Mouse (Mus musculus): ENCODE data around the gene Pdlim5.

Gene Pdlim5

GRCm38 (mm10) chr3:142339440-142340251, 55.9 kb downstream of the Pdlim5 start:
- in situ Hi-C loops (cut with MboI, MseI) = no loop called here

GRCm38 (mm10) chr3:142338058-142338457, 57.4 kb downstream of the Pdlim5 start:
- in situ Hi-C loops (cut with MboI, MseI) = no loop called here

- in situ Hi-C loops (cut with MboI, MseI) = no loop called here
Observed at GRCm38 (mm10) chr3:142334496-142334895, 61.0 kb downstream of the Pdlim5 start.

GRCm38 (mm10) chr3:142333458-142333857, 62.0 kb downstream of the Pdlim5 start:
- in situ Hi-C loops (cut with MboI, MseI) = no loop called here

GRCm38 (mm10) chr3:142332716-142333115, 62.8 kb downstream of the Pdlim5 start:
- in situ Hi-C loops (cut with MboI, MseI) = no loop called here

- in situ Hi-C loops (cut with MboI, MseI) = no loop called here
Observed at GRCm38 (mm10) chr3:142331872-142332554, 63.5 kb downstream of the Pdlim5 start.

GRCm38 (mm10) chr3:142330425-142330824, 65.1 kb downstream of the Pdlim5 start:
- in situ Hi-C loops (cut with MboI, MseI) = no loop called here

GRCm38 (mm10) chr3:142323592-142323991, 71.9 kb downstream of the Pdlim5 start:
- in situ Hi-C loops (cut with MboI, MseI) = no loop called here

- in situ Hi-C loops (cut with MboI, MseI) = no loop called here
Observed at GRCm38 (mm10) chr3:142321930-142322329, 73.6 kb downstream of the Pdlim5 start.

- in situ Hi-C loops (cut with MboI, MseI) = no loop called here
Observed at GRCm38 (mm10) chr3:142318147-142318546, 77.3 kb downstream of the Pdlim5 start.

GRCm38 (mm10) chr3:142316138-142316740, 79.3 kb downstream of the Pdlim5 start:
- in situ Hi-C loops (cut with MboI, MseI) = no loop called here

- in situ Hi-C loops (cut with MboI, MseI) = no loop called here
Observed at GRCm38 (mm10) chr3:142311075-142311474, 84.4 kb downstream of the Pdlim5 start.

GRCm38 (mm10) chr3:142310446-142310845, 85.0 kb downstream of the Pdlim5 start:
- in situ Hi-C loops (cut with MboI, MseI) = no loop called here

GRCm38 (mm10) chr3:142295287-142295676, 100.2 kb downstream of the Pdlim5 start:
- in situ Hi-C loops (cut with MboI, MseI) = loop anchor here (5.0 kb wide), 1 partner anchor 97 kb away; no protein-coding TSS in a partner anchor

- in situ Hi-C loops (cut with MboI, MseI) = loop anchor here (5.0 kb wide), 2 partner anchors 98 to 178 kb away; no protein-coding TSS in a partner anchor
Observed at GRCm38 (mm10) chr3:142294616-142295286, 100.7 kb downstream of the Pdlim5 start.

- in situ Hi-C loops (cut with MboI, MseI) = loop anchor here (5.0 kb wide), 1 partner anchor 179 kb away; no protein-coding TSS in a partner anchor
Observed at GRCm38 (mm10) chr3:142293561-142293960, 101.9 kb downstream of the Pdlim5 start.

- in situ Hi-C loops (cut with MboI, MseI) = no loop called here
Observed at GRCm38 (mm10) chr3:142282706-142283105, 112.8 kb downstream of the Pdlim5 start.

- in situ Hi-C loops (cut with MboI, MseI) = no loop called here
Observed at GRCm38 (mm10) chr3:142281656-142282055, 113.8 kb downstream of the Pdlim5 start.

GRCm38 (mm10) chr3:142281093-142281445, 114.4 kb downstream of the Pdlim5 start:
- in situ Hi-C loops (cut with MboI, MseI) = no loop called here

GRCm38 (mm10) chr3:142280366-142281092, 115.0 kb downstream of the Pdlim5 start:
- in situ Hi-C loops (cut with MboI, MseI) = no loop called here

GRCm38 (mm10) chr3:142279011-142279410, 116.5 kb downstream of the Pdlim5 start:
- in situ Hi-C loops (cut with MboI, MseI) = loop anchor here (5.0 to 10.0 kb wide), 2 partner anchors 244 to 412 kb away; no protein-coding TSS in a partner anchor

Data from regulatory T cell (primary cell).